Mouse (Mus musculus): ENCODE measurements around the gene Arrdc5.
A peak's percentile ranks its signal among the peaks of the same experiment; 100 is the strongest.

Arrdc5 gene

GRCm38 (mm10) chr17:56303847-56304586, 3.9 kb upstream of the Arrdc5 start:
- DNase-seq (ENCODE audit: low spot score): peak; percentile 89

GRCm38 (mm10) chr17:56303160-56303846, 3.2 kb upstream of the Arrdc5 start, which contains the start of gene Uhrf1:
Uhrf1 (plus strand) TSS chr17:56303321.
- no peak for DNase-seq (ENCODE audit: low spot score)

- DNase-seq (ENCODE audit: low spot score): no peak
Observed at GRCm38 (mm10) chr17:56302363-56302996, 2.4 kb upstream of the Arrdc5 start.

- no peak for DNase-seq (ENCODE audit: low spot score)
Observed at GRCm38 (mm10) chr17:56298238-56298637, 1.8 kb downstream of the Arrdc5 start.

- DNase-seq (ENCODE audit: low spot score): no peak
Observed at GRCm38 (mm10) chr17:56296201-56296600, 3.9 kb downstream of the Arrdc5 start.

- no peak for DNase-seq (ENCODE audit: low spot score)
Observed at GRCm38 (mm10) chr17:56294241-56294640, 5.8 kb downstream of the Arrdc5 start.

- no peak for DNase-seq (ENCODE audit: low spot score)
Observed at GRCm38 (mm10) chr17:56293291-56293690, 6.8 kb downstream of the Arrdc5 start.

- DNase-seq (ENCODE audit: low spot score): no peak
Observed at GRCm38 (mm10) chr17:56292531-56293222, 7.4 kb downstream of the Arrdc5 start, which contains the start of gene Plin3. Plin3 (minus strand) TSS chr17:56292873.

GRCm38 (mm10) chr17:56291826-56292475, 8.1 kb downstream of the Arrdc5 start:
- no peak for DNase-seq (ENCODE audit: low spot score)

GRCm38 (mm10) chr17:56291171-56291511, 8.9 kb downstream of the Arrdc5 start:
- peak; percentile 70 for DNase-seq (ENCODE audit: low spot score)

- peak; percentile 97 for DNase-seq (ENCODE audit: low spot score)
Observed at GRCm38 (mm10) chr17:56290388-56291170, 9.5 kb downstream of the Arrdc5 start.

- DNase-seq (ENCODE audit: low spot score): no peak
Observed at GRCm38 (mm10) chr17:56289371-56290331, 10.4 kb downstream of the Arrdc5 start.

- no peak for DNase-seq (ENCODE audit: low spot score)
Observed at GRCm38 (mm10) chr17:56288866-56289265, 11.2 kb downstream of the Arrdc5 start.

- no peak for DNase-seq (ENCODE audit: low spot score)
Observed at GRCm38 (mm10) chr17:56287830-56288229, 12.3 kb downstream of the Arrdc5 start.

GRCm38 (mm10) chr17:56285995-56286394, 14.1 kb downstream of the Arrdc5 start:
- DNase-seq (ENCODE audit: low spot score): no peak

- DNase-seq (ENCODE audit: low spot score): no peak
Observed at GRCm38 (mm10) chr17:56283316-56283715, 16.8 kb downstream of the Arrdc5 start.

- no peak for DNase-seq (ENCODE audit: low spot score)
Observed at GRCm38 (mm10) chr17:56282802-56283201, 17.3 kb downstream of the Arrdc5 start.

- no peak for DNase-seq (ENCODE audit: low spot score)
Observed at GRCm38 (mm10) chr17:56281193-56281592, 18.9 kb downstream of the Arrdc5 start.

- DNase-seq (ENCODE audit: low spot score): no peak
Observed at GRCm38 (mm10) chr17:56279481-56280155, 20.5 kb downstream of the Arrdc5 start.

Data from urinary bladder, postnatal 10 days (tissue).